Mouse (Mus musculus) adrenal gland, postnatal 0 days (tissue): ENCODE data around the gene Ppp1r1b. TPM values are rescaled to one million over a fixed set of nuclear protein-coding genes. Genes with fewer than 3 reads are reported as not detected.

Experiments
- polyA plus RNA-seq: library from polyadenylated mRNA; unstranded; fragments of >200 nt; fragmentation: Nextera tagmentation; extraction: Ambion mirVana; gene quantifications from 2 replicates; pipeline ENCODE4 v1.2.1, GENCODE M21; 2015

Ppp1r1b gene
- polyA plus RNA-seq, result 1.2 and 1.9 TPM in 2 replicates

GRCm38 (mm10) chr11:98348083-98348961 lies at the start of gene Ppp1r1b:
Ppp1r1b (plus strand) TSS chr11:98348404.

GRCm38 (mm10) chr11:98329081-98329959 lies 18.9 kb upstream of the Ppp1r1b start, which contains the start of gene Neurod2:
Neurod2 (minus strand) TSS chr11:98329648.

GRCm38 (mm10) chr11:98358161-98359083 lies 10.2 kb downstream of the Ppp1r1b start, which contains the start of gene Stard3:
Stard3 (plus strand) TSS chr11:98358368.

GRCm38 (mm10) chr11:98383261-98384030 lies 35.2 kb downstream of the Ppp1r1b start, which contains the start of gene Tcap:
Tcap (plus strand) TSS chr11:98383811.

GRCm38 (mm10) chr11:98385638-98386585 lies 37.7 kb downstream of the Ppp1r1b start, which contains the start of gene Pnmt:
Pnmt (plus strand) TSS chr11:98386450.

GRCm38 (mm10) chr11:98400161-98400726 lies 52.0 kb downstream of the Ppp1r1b start, which contains the start of gene Pgap3:
Pgap3 (minus strand) TSS chr11:98400490.

Other genes starting within 250 kb of the Ppp1r1b start
- 11.7 and 17.9 TPM in 2 replicates for gene Fbxl20, start 198.0 kb upstream of the Ppp1r1b start, polyA plus RNA-seq
- gene Med1, start 155.1 kb upstream of the Ppp1r1b start, polyA plus RNA-seq, result 25.1 and 40.3 TPM in 2 replicates
- gene Cdk12, start 145.3 kb upstream of the Ppp1r1b start, polyA plus RNA-seq, result 4.3 and 6.8 TPM in 2 replicates
- gene Neurod2, start 18.8 kb upstream of the Ppp1r1b start, polyA plus RNA-seq, result not detected in 2 replicates
- gene Stard3, start 10.0 kb downstream of the Ppp1r1b start, polyA plus RNA-seq, result 22.2 and 33.2 TPM in 2 replicates
- 0.84 and 3.6 TPM in 2 replicates for gene Tcap, start 35.4 kb downstream of the Ppp1r1b start, polyA plus RNA-seq
- gene Pnmt, start 38.0 kb downstream of the Ppp1r1b start, polyA plus RNA-seq, result 221 and 533 TPM in 2 replicates
- 5.1 and 7.3 TPM in 2 replicates for gene Pgap3, start 52.1 kb downstream of the Ppp1r1b start, polyA plus RNA-seq
- 8.3 and 12.0 TPM in 2 replicates for gene Erbb2, start 64.1 kb downstream of the Ppp1r1b start, polyA plus RNA-seq
- 163 and 178 TPM in 2 replicates for gene Mien1, start 90.6 kb downstream of the Ppp1r1b start, polyA plus RNA-seq
- 1.3 and 3.3 TPM in 2 replicates for gene Grb7, start 98.0 kb downstream of the Ppp1r1b start, polyA plus RNA-seq
- gene Ikzf3, start 197.6 kb downstream of the Ppp1r1b start, polyA plus RNA-seq, result 0.21 and 0.30 TPM in 2 replicates
- 0.66 and 1.1 TPM in 2 replicates for gene Zpbp2, start 202.7 kb downstream of the Ppp1r1b start, polyA plus RNA-seq
- 55.8 and 86.2 TPM in 2 replicates for gene Ormdl3, start 239.0 kb downstream of the Ppp1r1b start, polyA plus RNA-seq
- gene Lrrc3c, start 249.9 kb downstream of the Ppp1r1b start, polyA plus RNA-seq, result not detected in 2 replicates